31 mouse cellular contexts compared by ENCODE assay signal in genomic region chr15:82161965-82162600, GRCm38 (mm10). TPM values are rescaled to one million over a fixed set of nuclear protein-coding genes. Genes with fewer than 3 reads are reported as not detected.
DNase-seq lines count a peak whose midpoint lies in the region; ATAC-seq and TF ChIP-seq lines count a peak whose summit lies in the region.
"Had no signal": no experiment of that assay in that cellular context is flagged by ENCODE, and none has a peak within 500 bp of the region (broad histone marks: within the 10 kb centered on the region; RNA-seq: fewer than 3 reads in every experiment).

No protein-coding gene starts in this region.

- 67% methylated on average over 12 of the region's 12 CpGs for WGBS in embryonic facial prominence, embryonic 15.5 days
- WGBS in embryonic facial prominence, embryonic 10.5 days: 91% methylated on average over 12 of the region's 12 CpGs
- 84% methylated on average over 12 of the region's 12 CpGs for WGBS in lung, postnatal 0 days
- 84% methylated on average over 12 of the region's 12 CpGs for WGBS in liver, embryonic 13.5 days (ENCODE audit: insufficient replicate concordance)

- no peak for TF ChIP-seq CTCF in lung, postnatal 0 days (IDR thresholded peaks at IDR 0.05)

- peak overlapping the region; percentile 81 for H3K27ac ChIP-seq in embryonic facial prominence, embryonic 15.5 days (replicated peaks)
- H3K27ac ChIP-seq in embryonic facial prominence, embryonic 10.5 days (replicated peaks): no peak overlapping the region
- H3K27ac ChIP-seq in lung, postnatal 0 days (ENCODE audit: low read length): peak overlapping the region; percentile 79
- H3K27ac ChIP-seq in liver, embryonic 13.5 days: peak overlapping the region; percentile 40; the same call in 1 of the 2 replicates
- H3K27ac ChIP-seq: hindbrain, embryonic 10.5 days; hindbrain, embryonic 15.5 days; intestine, embryonic 15.5 days; kidney, postnatal 0 days; limb, embryonic 12.5 days; liver, embryonic 14.5 days; neural tube, embryonic 13.5 days had no signal

- H3K4me1 ChIP-seq in embryonic facial prominence, embryonic 15.5 days: peaks cover 74% of the 10 kb centered on the region
- peaks cover 76% of the 10 kb centered on the region for H3K4me1 ChIP-seq in embryonic facial prominence, embryonic 10.5 days
- H3K4me1 ChIP-seq in lung, postnatal 0 days (ENCODE audit: insufficient read depth, low read depth, low read length): peaks cover 31% of the 10 kb centered on the region; the same call in 1 of the 2 replicates
- H3K4me1 ChIP-seq in liver, embryonic 13.5 days (replicated peaks): peaks cover 99% of the 10 kb centered on the region

- ATAC-seq in embryonic facial prominence, embryonic 15.5 days (ENCODE audit: insufficient number of reproducible peaks, low FRiP score, low TSS enrichment, low read depth): no peak
- no peak for ATAC-seq in lung, postnatal 0 days
- ATAC-seq in liver, embryonic 13.5 days (ENCODE audit: low read depth): no peak
- ATAC-seq in megakaryocyte, adult 5-6 weeks (ENCODE audit: poor library complexity, severe bottlenecking): no peak
- ATAC-seq: forebrain, embryonic 14.5 days; intestine, embryonic 15.5 days had no signal

- no peaks in the 10 kb centered on the region for H3K36me3 ChIP-seq in embryonic facial prominence, embryonic 15.5 days
- peaks cover 16% of the 10 kb centered on the region for H3K36me3 ChIP-seq in embryonic facial prominence, embryonic 10.5 days (replicated peaks)
- H3K36me3 ChIP-seq in lung, postnatal 0 days (ENCODE audit: insufficient read depth, low read length): no peaks in the 10 kb centered on the region
- peaks cover 9% of the 10 kb centered on the region; the same call in 1 of the 2 replicates for H3K36me3 ChIP-seq in liver, embryonic 13.5 days
- H3K36me3 ChIP-seq: hindbrain, embryonic 15.5 days; intestine, embryonic 15.5 days; midbrain, embryonic 12.5 days; neural tube, embryonic 13.5 days; stomach, embryonic 15.5 days had no signal

- no peak overlapping the region for H3K9ac ChIP-seq in embryonic facial prominence, embryonic 15.5 days
- H3K9ac ChIP-seq in lung, postnatal 0 days (replicated peaks; ENCODE audit: low read depth): no peak overlapping the region
- peak overlapping the region; percentile 40; the same call in 1 of the 2 replicates for H3K9ac ChIP-seq in liver, embryonic 13.5 days
- H3K9ac ChIP-seq: hindbrain, embryonic 15.5 days; intestine, embryonic 15.5 days; limb, embryonic 12.5 days; liver, embryonic 14.5 days; lung, embryonic 14.5 days; midbrain, embryonic 12.5 days; neural tube, embryonic 13.5 days; stomach, embryonic 15.5 days had no signal

- DNase-seq in embryonic facial prominence, embryonic 10.5 days (ENCODE audit: low spot score): no peak
- no peak for DNase-seq in lung, postnatal 0 days (ENCODE audit: low spot score)
- DNase-seq in lung, postnatal 36 days: no peak
- peak; percentile 78 for DNase-seq in A20 (ENCODE audit: low read depth, low spot score)
- no peak for DNase-seq in liver, embryonic 13.5 days
- DNase-seq in left cerebral cortex, adult 9 months (ENCODE audit: low spot score in 2 of 2): no peak
- DNase-seq: adrenal gland, postnatal 10 days; cerebellum, adult 8-10 months; cerebellum, postnatal 25 days; gastrocnemius, postnatal 25 days; heart, adult 18-20 months; heart, postnatal 14 days; lung, embryonic 14.5 days; right cerebral cortex, postnatal 4 days had no signal

- no peak overlapping the region for H3K4me3 ChIP-seq in embryonic facial prominence, embryonic 15.5 days (replicated peaks)
- no peak overlapping the region for H3K4me3 ChIP-seq in embryonic facial prominence, embryonic 10.5 days
- H3K4me3 ChIP-seq in lung, postnatal 0 days (ENCODE audit: low read depth, low read length): no peak overlapping the region
- H3K4me3 ChIP-seq in liver, embryonic 13.5 days (replicated peaks): no peak overlapping the region
- H3K4me3 ChIP-seq: hindbrain, embryonic 10.5 days; hindbrain, embryonic 15.5 days; intestine, embryonic 15.5 days; limb, embryonic 12.5 days; megakaryocyte, embryonic 14.5 days; midbrain, embryonic 12.5 days; myocyte; neural tube, embryonic 13.5 days; stomach, embryonic 15.5 days had no signal

- H3K4me2 ChIP-seq in embryonic facial prominence, embryonic 15.5 days (replicated peaks): no peak overlapping the region
- no peak overlapping the region for H3K4me2 ChIP-seq in lung, postnatal 0 days (replicated peaks; ENCODE audit: low read depth, low read length)
- no peak overlapping the region for H3K4me2 ChIP-seq in liver, embryonic 13.5 days
- H3K4me2 ChIP-seq: heart, embryonic 11.5 days; hindbrain, embryonic 15.5 days; intestine, embryonic 15.5 days; limb, embryonic 12.5 days; lung, embryonic 14.5 days; midbrain, embryonic 12.5 days; neural tube, embryonic 13.5 days; stomach, embryonic 15.5 days had no signal

- TF ChIP-seq EP300 in lung, postnatal 0 days (IDR thresholded peaks at IDR 0.05): no peak

- H3K9me3 ChIP-seq in embryonic facial prominence, embryonic 15.5 days (replicated peaks): no peaks in the 10 kb centered on the region
- H3K9me3 ChIP-seq in embryonic facial prominence, embryonic 10.5 days: no peaks in the 10 kb centered on the region
- no peaks in the 10 kb centered on the region for H3K9me3 ChIP-seq in lung, postnatal 0 days (ENCODE audit: low read length)
- no peaks in the 10 kb centered on the region for H3K9me3 ChIP-seq in liver, embryonic 13.5 days (replicated peaks)
- H3K9me3 ChIP-seq: G1E; hindbrain, embryonic 10.5 days; hindbrain, embryonic 15.5 days; intestine, embryonic 15.5 days; limb, embryonic 12.5 days; megakaryocyte, embryonic 14.5 days; midbrain, embryonic 12.5 days; neural tube, embryonic 13.5 days; stomach, embryonic 15.5 days had no signal

- H3K27me3 ChIP-seq in embryonic facial prominence, embryonic 15.5 days: no peaks in the 10 kb centered on the region
- H3K27me3 ChIP-seq in embryonic facial prominence, embryonic 10.5 days (replicated peaks; ENCODE audit: low read depth, poor library complexity, severe bottlenecking): no peaks in the 10 kb centered on the region
- no peaks in the 10 kb centered on the region for H3K27me3 ChIP-seq in lung, postnatal 0 days (replicated peaks; ENCODE audit: insufficient read depth, low read length)
- no peaks in the 10 kb centered on the region for H3K27me3 ChIP-seq in liver, embryonic 13.5 days
- H3K27me3 ChIP-seq: hindbrain, embryonic 15.5 days; intestine, embryonic 15.5 days; limb, embryonic 12.5 days; megakaryocyte, embryonic 14.5 days; midbrain, embryonic 12.5 days; neural tube, embryonic 13.5 days; stomach, embryonic 15.5 days had no signal

RNA-seq across cellular contexts. Expression of gene Srebf2, which starts 15.1 kb away (rescaled TPM):
- 159 and 162 TPM in 2 replicates for polyA plus RNA-seq in embryonic facial prominence, embryonic 15.5 days (2015; fragmentation: Nextera tagmentation; extraction: Ambion mirVana)
- polyA plus RNA-seq in embryonic facial prominence, embryonic 10.5 days (2016; fragmentation: Nextera tagmentation; extraction: Ambion mirVana): 172 and 192 TPM in 2 replicates
- polyA plus RNA-seq in lung, postnatal 0 days (2015; fragmentation: Nextera tagmentation; extraction: Ambion mirVana): 113 and 115 TPM in 2 replicates
- polyA plus RNA-seq in liver, embryonic 13.5 days (2015; fragmentation: Nextera tagmentation; extraction: Ambion mirVana): 64.2 and 70.2 TPM in 2 replicates
- total RNA-seq in megakaryocyte, adult 5-6 weeks (2015): 39.0 and 40.7 TPM in 2 replicates
- 39.8 and 40.7 TPM in 2 replicates for total RNA-seq in megakaryocyte, adult 5-6 weeks (2017)

RNA-seq across cellular contexts. Expression of gene Ccdc134, which starts 34.4 kb away (rescaled TPM):
- 27.6 and 31.1 TPM in 2 replicates for polyA plus RNA-seq in embryonic facial prominence, embryonic 15.5 days (2015; fragmentation: Nextera tagmentation; extraction: Ambion mirVana)
- 23.4 and 24.2 TPM in 2 replicates for polyA plus RNA-seq in embryonic facial prominence, embryonic 10.5 days (2016; fragmentation: Nextera tagmentation; extraction: Ambion mirVana)
- 10.4 and 10.8 TPM in 2 replicates for polyA plus RNA-seq in lung, postnatal 0 days (2015; fragmentation: Nextera tagmentation; extraction: Ambion mirVana)
- polyA plus RNA-seq in liver, embryonic 13.5 days (2015; fragmentation: Nextera tagmentation; extraction: Ambion mirVana): 8.2 and 9.9 TPM in 2 replicates
- total RNA-seq in megakaryocyte, adult 5-6 weeks (2015): 7.8 and 8.8 TPM in 2 replicates
- total RNA-seq in megakaryocyte, adult 5-6 weeks (2017): 22.6 and 23.5 TPM in 2 replicates

RNA-seq across cellular contexts. Expression of gene Shisa8, which starts 50.5 kb away (rescaled TPM):
- 1.5 and 2.9 TPM in 2 replicates for polyA plus RNA-seq in embryonic facial prominence, embryonic 15.5 days (2015; fragmentation: Nextera tagmentation; extraction: Ambion mirVana)
- 0.35 and 0.38 TPM in 2 replicates for polyA plus RNA-seq in embryonic facial prominence, embryonic 10.5 days (2016; fragmentation: Nextera tagmentation; extraction: Ambion mirVana)
- 0.29 and 0.55 TPM in 2 replicates for polyA plus RNA-seq in lung, postnatal 0 days (2015; fragmentation: Nextera tagmentation; extraction: Ambion mirVana)
- polyA plus RNA-seq in liver, embryonic 13.5 days (2015; fragmentation: Nextera tagmentation; extraction: Ambion mirVana): 0.08 and 0.10 TPM in 2 replicates
- total RNA-seq in megakaryocyte, adult 5-6 weeks (2015): 0.14 TPM in 1 of 2 replicates, not detected in the other
- total RNA-seq in megakaryocyte, adult 5-6 weeks (2017): not detected in 2 replicates
- total RNA-seq: gastrocnemius, adult 18-20 months; gastrocnemius, postnatal 25 days had no signal
- polyA plus RNA-seq: G1E had no signal
